Mouse (Mus musculus) spleen, postnatal 10 days (tissue): ENCODE results near the gene Gm49601.

Experiments
- DNase-seq, 2 experiments: peaks; one replicate each; pipeline ENCODE4 v3.0.0; 2021 to 2022; ENCODE audit warnings: low spot score in 2 of 2

The Gm49601 gene

GRCm38 (mm10) chr16:18626376-18626878, at the start of gene Gm49601:
Gm49601 (minus strand) TSS chr16:18626427.
- peak; percentile 70 to 81 for DNase-seq

GRCm38 (mm10) chr16:18673005-18673404, 46.8 kb upstream of the Gm49601 start:
- DNase-seq: no peak

- DNase-seq: no peak
These were observed 45.8 kb upstream of the Gm49601 start for GRCm38 (mm10) chr16:18672027-18672426.

- DNase-seq: no peak
These were observed 43.7 kb upstream of the Gm49601 start for GRCm38 (mm10) chr16:18669914-18670313.

- no peak for DNase-seq
These were observed 32.4 kb upstream of the Gm49601 start for GRCm38 (mm10) chr16:18658597-18658996.

- DNase-seq: peak in 1 of 2 experiments; percentile 23
These were observed 29.3 kb upstream of the Gm49601 start for GRCm38 (mm10) chr16:18655372-18656098.

GRCm38 (mm10) chr16:18653290-18654160, 27.3 kb upstream of the Gm49601 start:
- DNase-seq: no peak

- DNase-seq: no peak
These were observed 22.9 kb upstream of the Gm49601 start for GRCm38 (mm10) chr16:18649126-18649525.

- DNase-seq: no peak
These were observed 19.1 kb upstream of the Gm49601 start for GRCm38 (mm10) chr16:18645329-18645728.

GRCm38 (mm10) chr16:18644485-18644884, 18.3 kb upstream of the Gm49601 start:
- DNase-seq: no peak

- DNase-seq: no peak
These were observed 17.3 kb upstream of the Gm49601 start for GRCm38 (mm10) chr16:18643406-18643998.

GRCm38 (mm10) chr16:18642897-18643296, 16.7 kb upstream of the Gm49601 start:
- no peak for DNase-seq

GRCm38 (mm10) chr16:18642291-18642690, 16.1 kb upstream of the Gm49601 start:
- no peak for DNase-seq

GRCm38 (mm10) chr16:18639382-18639929, 13.2 kb upstream of the Gm49601 start:
- DNase-seq: no peak

GRCm38 (mm10) chr16:18638396-18638795, 12.2 kb upstream of the Gm49601 start:
- no peak for DNase-seq

- DNase-seq: no peak
These were observed 10.6 kb upstream of the Gm49601 start for GRCm38 (mm10) chr16:18636804-18637203.

GRCm38 (mm10) chr16:18636401-18636800, 10.2 kb upstream of the Gm49601 start:
- DNase-seq: no peak

GRCm38 (mm10) chr16:18633333-18633732, 7.1 kb upstream of the Gm49601 start:
- DNase-seq: no peak

- DNase-seq: no peak
These were observed 6.6 kb upstream of the Gm49601 start for GRCm38 (mm10) chr16:18632816-18633215.

- no peak for DNase-seq
These were observed 5.8 kb upstream of the Gm49601 start for GRCm38 (mm10) chr16:18632059-18632458.

- DNase-seq: no peak
These were observed 4.9 kb upstream of the Gm49601 start for GRCm38 (mm10) chr16:18631141-18631540.

- DNase-seq: no peak
These were observed 4.1 kb upstream of the Gm49601 start for GRCm38 (mm10) chr16:18630291-18630690.
